Mouse (Mus musculus) embryonic facial prominence, embryonic 15.5 days (tissue): ENCODE data around the gene Kcnip1. TPM values are rescaled to one million over a fixed set of nuclear protein-coding genes. Genes with fewer than 3 reads are reported as not detected.

Experiments used
- ATAC-seq: fragments of 200-750 bp; cut with Nextera tagmentation; 2 replicates; pipeline ENCODE4 v1.8.0; 2017; ENCODE audit warnings: low read depth, moderate TSS enrichment; ENCODE audit not compliant: insufficient number of reproducible peaks, low FRiP score, low TSS enrichment
- H3K27ac ChIP-seq: fragments of 300-500 bp; sonication (generic); replicated peaks from 2 replicates; pipeline ENCODE4 v1.5.1; 2015; ENCODE audit warnings: mild to moderate bottlenecking, inconsistent platforms
- H3K27me3 ChIP-seq: fragments of 300-500 bp; sonication (generic); 2 replicates; pipeline ENCODE4 v1.6.1; 2015; ENCODE audit warnings: inconsistent platforms
- H3K36me3 ChIP-seq: fragments of 300-500 bp; sonication (generic); 2 replicates; pipeline ENCODE4 v1.6.1; 2015; ENCODE audit warnings: mild to moderate bottlenecking, inconsistent platforms
- H3K4me1 ChIP-seq: fragments of 300-500 bp; sonication (generic); 2 replicates; pipeline ENCODE4 v1.6.1; 2015; ENCODE audit warnings: inconsistent platforms
- H3K4me2 ChIP-seq: fragments of 300-500 bp; sonication (generic); replicated peaks from 2 replicates; pipeline ENCODE4 v1.6.1; 2015; ENCODE audit warnings: mild to moderate bottlenecking, inconsistent platforms
- H3K4me3 ChIP-seq: fragments of 300-500 bp; sonication (generic); replicated peaks from 2 replicates; pipeline ENCODE4 v1.5.1; 2015; ENCODE audit warnings: mild to moderate bottlenecking, inconsistent platforms
- H3K9ac ChIP-seq: fragments of 300-500 bp; sonication (generic); 2 replicates; pipeline ENCODE4 v1.6.1; 2015; ENCODE audit warnings: inconsistent platforms
- H3K9me3 ChIP-seq: fragments of 300-500 bp; sonication (generic); replicated peaks from 2 replicates; pipeline ENCODE4 v1.6.1; 2016; ENCODE audit warnings: inconsistent platforms
- WGBS: fragments of 180-500 bp; shearing (Covaris S2); methylation state at CpG from one replicate; pipeline ENCODE4 v1.1.7; 2015; 5-methylcytosine and 5-hydroxymethylcytosine counted together
- polyA plus RNA-seq: library from polyadenylated mRNA; unstranded; fragments of >200 nt; fragmentation: Nextera tagmentation; extraction: Ambion mirVana; gene quantifications from 2 replicates; pipeline ENCODE4 v1.2.1, GENCODE M21; 2015

Kcnip1 gene
- polyA plus RNA-seq, 1 experiment from 2014 or later: 6.6 TPM

DNA sequence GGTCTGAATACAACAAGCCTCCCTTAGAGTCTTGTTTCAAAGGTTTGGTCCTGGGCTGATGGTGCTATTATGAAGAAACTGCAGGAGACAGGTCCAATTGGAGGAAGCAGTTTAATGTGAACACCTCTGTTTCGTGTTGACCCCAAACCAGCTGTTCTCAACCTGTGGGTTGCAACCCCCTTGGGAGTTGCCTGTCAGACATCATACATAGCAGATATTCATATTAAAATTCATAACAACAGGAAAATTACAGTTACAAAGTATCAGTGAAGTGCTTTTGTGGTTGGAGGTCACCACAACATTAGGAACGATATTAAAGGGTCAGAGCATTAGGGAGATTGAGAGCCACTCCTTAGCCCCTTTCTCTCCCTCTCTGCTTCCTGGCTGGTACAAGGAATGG lies 91.2 kb downstream of the Kcnip1 start:
- 74% methylated on average over 2 of the region's 2 CpGs for WGBS
- Histone ChIP-seq H3K9ac (no peak overlapping the region), H3K36me3 (no peaks in the 10 kb centered on the region), H3K4me1 (no peaks in the 10 kb centered on the region), H3K4me2 (no peak overlapping the region), H3K9me3 (no peaks in the 10 kb centered on the region), H3K4me3 (no peak overlapping the region), H3K27ac (no peak overlapping the region), H3K27me3 (no peaks in the 10 kb centered on the region)
- ATAC-seq: no peak

DNA sequence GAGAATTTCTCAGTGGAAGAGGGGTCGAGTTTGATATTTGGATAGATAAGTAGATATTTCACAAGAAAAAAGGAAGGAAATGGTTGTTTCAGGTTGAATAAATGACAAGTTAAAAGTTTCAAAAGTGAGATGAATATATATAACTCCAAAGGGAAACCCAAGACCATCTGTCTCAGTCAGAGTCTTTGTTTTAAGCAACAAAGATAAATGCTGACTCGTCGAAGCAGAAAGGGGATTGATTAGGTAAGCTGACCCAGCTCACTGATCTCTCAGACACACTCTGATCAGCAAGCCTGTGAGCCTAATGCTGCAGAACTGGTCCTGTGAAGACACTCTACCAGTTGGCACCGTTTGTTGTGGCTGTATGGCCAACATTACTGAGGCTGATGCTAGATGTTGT lies 101.9 kb downstream of the Kcnip1 start:
- Histone ChIP-seq H3K27me3 (no peaks in the 10 kb centered on the region), H3K9me3 (no peaks in the 10 kb centered on the region), H3K4me3 (no peak overlapping the region), H3K36me3 (no peaks in the 10 kb centered on the region), H3K9ac (no peak overlapping the region), H3K4me2 (no peak overlapping the region), H3K4me1 (no peaks in the 10 kb centered on the region), H3K27ac (no peak overlapping the region)
- WGBS: 74% methylated on average over 4 of the region's 4 CpGs
- ATAC-seq: no peak

DNA sequence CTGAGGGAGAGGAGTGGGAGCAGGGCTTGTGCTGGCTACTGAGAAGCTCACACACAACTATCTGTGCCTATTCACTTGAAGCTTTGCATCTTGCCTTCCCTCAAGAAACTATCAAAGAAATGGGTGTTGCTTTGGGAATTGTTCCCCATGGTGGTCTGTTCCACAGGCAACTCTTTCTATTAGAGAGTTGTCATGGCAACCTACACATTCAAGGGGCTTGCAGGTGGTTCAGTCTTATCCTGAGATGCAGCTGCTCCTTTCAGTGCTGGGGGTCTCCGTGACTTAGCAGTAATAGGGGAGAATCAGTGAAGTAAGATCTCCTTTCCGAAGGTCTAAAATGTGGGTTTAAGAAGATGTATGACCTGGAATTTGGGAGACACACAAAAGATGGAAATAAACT lies 102.6 kb downstream of the Kcnip1 start:
- no peak overlapping the region for H3K27ac ChIP-seq
- no peak overlapping the region for H3K9ac ChIP-seq
- WGBS: 77% methylated on average over 2 of the region's 2 CpGs
- no peaks in the 10 kb centered on the region for H3K27me3 ChIP-seq
- H3K4me1 ChIP-seq: no peaks in the 10 kb centered on the region
- H3K4me2 ChIP-seq: no peak overlapping the region
- H3K9me3 ChIP-seq: no peaks in the 10 kb centered on the region
- no peak for ATAC-seq
- no peaks in the 10 kb centered on the region for H3K36me3 ChIP-seq
- H3K4me3 ChIP-seq: no peak overlapping the region

DNA sequence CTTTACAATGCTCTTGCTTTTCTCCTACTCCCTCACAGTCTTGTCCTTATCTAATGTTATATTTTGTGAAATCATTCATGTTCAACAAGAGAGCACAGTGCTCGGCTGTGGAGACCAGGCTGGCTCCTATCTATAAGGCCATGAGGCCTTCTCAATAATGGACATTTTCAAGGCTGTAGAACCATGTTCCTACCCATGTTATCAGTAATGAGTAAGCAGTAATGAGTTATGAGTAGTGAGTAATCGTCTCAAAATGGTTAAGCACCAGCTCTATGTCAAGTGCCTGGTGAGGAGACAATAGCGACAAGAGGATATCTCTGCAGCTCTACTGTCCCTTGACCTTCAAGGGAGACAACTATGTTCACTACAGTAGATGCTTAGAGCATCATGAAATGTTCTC lies 105.3 kb downstream of the Kcnip1 start:
- Histone ChIP-seq H3K36me3 (no peaks in the 10 kb centered on the region), H3K27ac (no peak overlapping the region), H3K27me3 (no peaks in the 10 kb centered on the region), H3K9me3 (no peaks in the 10 kb centered on the region), H3K4me2 (no peak overlapping the region), H3K4me3 (no peak overlapping the region), H3K4me1 (no peaks in the 10 kb centered on the region), H3K9ac (no peak overlapping the region)
- WGBS: 86% methylated on average over 3 of the region's 3 CpGs
- no peak for ATAC-seq

DNA sequence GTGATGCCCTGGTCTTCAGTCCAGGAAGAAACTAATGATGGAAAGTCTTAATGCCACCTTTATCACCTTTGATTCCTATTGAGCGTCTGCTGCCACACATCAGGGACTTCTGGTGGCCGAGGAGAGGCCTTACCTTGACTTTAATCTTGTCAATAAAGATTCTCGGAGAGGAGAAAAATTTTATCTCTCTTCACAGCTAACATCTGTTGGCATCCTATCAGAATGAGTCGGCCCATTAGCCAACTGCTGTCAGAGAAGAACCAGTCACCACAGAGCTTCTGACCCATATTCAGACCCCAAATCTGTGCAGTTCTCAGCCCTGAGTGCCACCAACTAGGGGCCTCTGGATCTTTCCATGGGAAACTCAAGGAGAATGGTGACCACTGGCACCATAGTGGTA lies 107.0 kb downstream of the Kcnip1 start:
- WGBS: 93% methylated on average over 4 of the region's 4 CpGs
- Histone ChIP-seq H3K36me3 (no peaks in the 10 kb centered on the region), H3K4me1 (no peaks in the 10 kb centered on the region), H3K9me3 (no peaks in the 10 kb centered on the region), H3K4me3 (no peak overlapping the region), H3K27ac (no peak overlapping the region), H3K4me2 (no peak overlapping the region), H3K27me3 (no peaks in the 10 kb centered on the region), H3K9ac (no peak overlapping the region)
- ATAC-seq: no peak

DNA sequence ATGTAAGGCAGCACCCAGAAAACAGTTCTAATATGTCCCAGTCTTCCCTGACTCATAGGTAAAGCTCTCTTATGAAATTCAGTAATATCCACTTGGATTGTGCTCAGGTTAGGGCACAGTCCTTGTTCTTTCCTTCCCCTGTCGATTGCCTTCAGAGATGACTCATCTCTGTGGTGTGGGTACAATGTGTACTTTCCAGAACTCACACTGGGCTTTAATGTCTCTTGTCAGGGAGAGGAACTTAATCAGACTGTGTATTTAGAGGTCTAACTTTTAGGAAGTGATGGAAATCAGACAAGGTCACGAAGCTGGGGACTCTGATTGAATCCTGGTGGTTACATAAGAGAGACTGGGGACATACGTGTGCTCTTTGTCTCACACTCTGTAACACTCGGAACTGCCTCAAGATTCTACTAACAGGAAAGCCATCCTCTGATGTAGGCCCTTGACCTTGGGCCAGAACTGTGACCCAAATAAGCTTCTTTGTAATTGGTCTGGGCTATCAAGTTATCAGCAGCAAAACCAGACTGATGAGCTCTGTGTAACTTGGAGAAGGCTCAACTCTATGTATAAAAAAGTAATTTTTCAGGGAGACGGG lies 110.1 kb downstream of the Kcnip1 start:
- no peak overlapping the region for H3K4me2 ChIP-seq
- no peak for ATAC-seq
- no peaks in the 10 kb centered on the region for H3K27me3 ChIP-seq

DNA sequence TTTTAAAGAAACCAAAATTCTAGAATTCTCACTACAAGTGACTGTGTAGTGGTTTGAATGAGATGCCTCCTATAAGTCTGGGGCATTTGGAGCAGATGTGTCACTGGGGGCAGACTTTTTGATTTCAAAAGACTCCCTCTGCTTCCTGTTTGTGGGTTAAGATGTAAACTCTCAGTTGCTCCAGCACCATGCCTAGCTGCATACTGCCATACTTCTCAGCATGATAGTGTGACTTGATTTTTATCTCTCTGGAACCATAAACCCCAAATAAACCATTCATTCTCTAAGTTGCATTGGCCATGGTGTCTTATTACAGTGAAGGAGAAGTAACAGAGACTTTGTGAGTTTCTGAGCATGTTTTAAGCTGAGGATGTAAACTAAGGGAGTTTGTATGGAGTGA lies 118.0 kb downstream of the Kcnip1 start:
- Histone ChIP-seq H3K4me3 (no peak overlapping the region), H3K4me2 (no peak overlapping the region), H3K27ac (no peak overlapping the region), H3K4me1 (peaks cover 18% of the 10 kb centered on the region; the same call in 1 of the 2 replicates), H3K36me3 (no peaks in the 10 kb centered on the region), H3K9me3 (0 out of 2 replicates have a peak, but pooled peaks cover 8% of the 10 kb centered on the region), H3K9ac (no peak overlapping the region), H3K27me3 (no peaks in the 10 kb centered on the region)
- ATAC-seq: no peak

More for the DNA sequence above, 110.1 kb downstream of the Kcnip1 start:
- H3K9me3 ChIP-seq: no peaks in the 10 kb centered on the region
- no peak overlapping the region for H3K4me3 ChIP-seq
- H3K36me3 ChIP-seq: no peaks in the 10 kb centered on the region
- no peaks in the 10 kb centered on the region for H3K4me1 ChIP-seq
- WGBS: 62% methylated on average over 5 of the region's 5 CpGs
- H3K27ac ChIP-seq: no peak overlapping the region
- no peak overlapping the region for H3K9ac ChIP-seq

DNA sequence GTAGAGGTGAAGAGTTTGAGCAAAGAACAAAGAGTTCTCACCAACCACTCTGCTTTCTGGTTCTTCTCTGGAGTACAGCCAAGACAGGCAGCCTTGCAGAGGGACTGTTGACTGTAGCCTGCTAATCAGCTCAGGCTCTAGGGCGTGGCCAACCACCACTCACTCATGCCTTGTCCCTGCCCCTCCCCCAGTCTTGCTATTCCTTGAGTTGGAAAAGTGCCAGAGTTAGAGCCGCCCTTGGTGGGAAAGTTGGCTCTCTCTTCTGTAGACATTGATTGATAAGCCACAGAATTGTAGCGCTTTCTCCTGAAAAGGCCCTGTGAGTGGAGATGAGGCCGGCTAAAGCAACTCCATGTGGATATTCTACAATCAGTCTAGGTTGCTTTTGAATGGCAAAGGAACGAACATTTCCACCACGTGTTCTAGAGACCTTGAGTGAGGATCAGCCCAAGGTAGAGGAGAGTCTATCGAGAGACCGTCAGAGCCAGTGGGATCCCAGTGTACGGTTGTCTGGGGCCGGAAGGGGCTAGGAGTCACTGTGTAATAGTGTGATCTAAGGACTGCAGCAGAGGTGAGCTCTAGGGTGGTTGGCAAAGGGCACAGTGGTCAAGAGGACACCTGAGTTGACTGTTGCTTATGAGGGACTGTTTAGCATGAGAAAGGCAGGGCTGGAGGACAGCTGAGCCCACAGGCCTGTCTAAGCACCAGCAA lies 119.7 kb downstream of the Kcnip1 start:
- peak overlapping the region; percentile 73; the same call in 1 of the 2 replicates for H3K27ac ChIP-seq

DNA sequence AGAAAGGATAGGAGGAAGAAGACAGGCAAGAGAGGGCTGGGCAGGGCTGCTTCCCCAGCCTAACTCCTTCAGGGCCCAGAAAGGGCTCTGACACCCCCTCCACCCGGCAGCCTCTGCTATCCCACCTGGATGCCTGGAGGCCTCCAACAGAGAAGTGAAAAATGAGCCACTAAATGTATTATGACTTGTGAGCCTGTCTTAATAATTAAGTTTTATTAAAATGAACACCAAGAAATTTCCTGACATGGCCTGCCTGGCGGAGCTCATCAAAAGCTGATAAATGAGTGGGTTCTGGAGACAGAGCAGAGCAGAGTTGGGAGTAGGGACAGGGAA lies 120.3 kb downstream of the Kcnip1 start:
- ATAC-seq: no peak; the same call in 1 of the 2 replicates
- H3K27me3 ChIP-seq: no peaks in the 10 kb centered on the region; the same call in 1 of the 2 replicates
- H3K27ac ChIP-seq: peak overlapping the region; percentile 73
- H3K4me1 ChIP-seq: peaks cover 18% of the 10 kb centered on the region; the same call in 1 of the 2 replicates
- H3K36me3 ChIP-seq: no peaks in the 10 kb centered on the region
- no peak overlapping the region for H3K4me3 ChIP-seq
- no peak overlapping the region for H3K9ac ChIP-seq
- 0 out of 2 replicates have a peak, but pooled peaks cover 8% of the 10 kb centered on the region for H3K9me3 ChIP-seq
- no peak overlapping the region for H3K4me2 ChIP-seq
- WGBS: 46% methylated on average over 2 of the region's 2 CpGs

More for the DNA sequence above, 119.7 kb downstream of the Kcnip1 start:
- peaks cover 18% of the 10 kb centered on the region; the same call in 1 of the 2 replicates for H3K4me1 ChIP-seq
- no peak overlapping the region for H3K9ac ChIP-seq
- H3K9me3 ChIP-seq: 0 out of 2 replicates have a peak, but pooled peaks cover 8% of the 10 kb centered on the region
- H3K36me3 ChIP-seq: no peaks in the 10 kb centered on the region
- 64% methylated on average over 10 of the region's 10 CpGs for WGBS
- no peak overlapping the region for H3K4me2 ChIP-seq
- ATAC-seq: peak; percentile 69
- H3K4me3 ChIP-seq: no peak overlapping the region
- no peaks in the 10 kb centered on the region; the same call in 1 of the 2 replicates for H3K27me3 ChIP-seq

DNA sequence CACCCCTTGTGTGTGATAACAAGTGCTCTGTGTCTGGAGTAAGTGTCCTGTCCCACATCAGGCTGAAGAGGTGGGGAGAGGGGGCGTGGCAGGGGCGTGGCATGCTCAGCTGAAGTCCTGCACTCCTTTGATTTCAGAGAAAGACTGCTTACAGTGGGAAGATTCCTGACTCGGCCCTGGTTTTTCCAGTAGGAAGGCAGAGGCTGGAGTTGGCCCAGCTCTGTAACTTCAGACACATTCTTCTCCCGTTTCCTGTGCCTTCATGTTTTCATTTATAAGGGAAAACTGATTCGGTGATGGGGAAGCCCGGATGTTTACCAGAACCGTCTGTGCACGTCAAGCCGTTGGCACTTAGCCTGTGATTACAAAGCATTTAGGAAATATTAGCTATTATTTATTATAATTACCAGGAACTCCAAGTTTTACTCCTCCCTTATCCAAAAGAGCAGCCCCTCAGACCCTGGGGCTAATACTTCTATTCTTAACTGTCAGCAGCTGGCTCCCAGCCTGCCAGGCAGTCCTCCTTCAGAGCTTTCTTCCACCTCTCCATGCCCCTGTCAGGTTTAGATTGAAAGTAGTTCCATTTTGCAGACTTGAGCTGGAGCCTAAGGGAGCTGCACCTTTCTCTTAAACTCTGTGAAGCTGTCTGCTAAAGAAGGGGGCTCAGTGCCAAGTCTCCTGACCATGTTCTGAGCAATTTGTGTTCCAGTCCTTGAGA lies 120.8 kb downstream of the Kcnip1 start:
- WGBS: 14% methylated on average over 9 of the region's 9 CpGs
- H3K27me3 ChIP-seq: no peaks in the 10 kb centered on the region; the same call in 1 of the 2 replicates
- H3K4me2 ChIP-seq: no peak overlapping the region
- H3K9ac ChIP-seq: no peak overlapping the region
- ATAC-seq: no peak; the same call in 1 of the 2 replicates
- 0 out of 2 replicates have a peak, but pooled peaks cover 8% of the 10 kb centered on the region for H3K9me3 ChIP-seq
- peak overlapping the region; percentile 73 for H3K27ac ChIP-seq
- H3K4me1 ChIP-seq: peaks cover 18% of the 10 kb centered on the region; the same call in 1 of the 2 replicates
- no peak overlapping the region for H3K4me3 ChIP-seq
- H3K36me3 ChIP-seq: no peaks in the 10 kb centered on the region

DNA sequence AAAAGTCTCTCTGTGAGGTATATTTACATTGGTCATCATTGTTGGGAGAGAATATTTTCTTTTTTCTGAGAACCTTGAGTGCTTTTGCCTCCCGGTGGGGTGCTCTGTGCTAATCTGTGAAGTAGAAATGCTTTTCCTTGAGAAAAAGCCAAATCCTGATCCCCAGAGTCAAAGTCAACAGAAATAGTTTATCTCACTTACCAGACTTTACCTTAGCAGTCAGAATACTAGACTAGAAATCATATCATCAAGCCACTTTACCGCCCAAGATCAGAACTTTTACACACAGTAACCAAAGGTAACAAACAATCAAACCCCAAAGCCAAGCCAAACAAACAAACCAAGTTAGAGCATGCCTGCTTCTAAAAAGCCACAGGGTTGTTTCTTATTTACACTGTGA lies 122.7 kb downstream of the Kcnip1 start:
- no peak overlapping the region for H3K4me2 ChIP-seq
- peaks cover 18% of the 10 kb centered on the region; the same call in 1 of the 2 replicates for H3K4me1 ChIP-seq
- ATAC-seq: no peak
- H3K27me3 ChIP-seq: no peaks in the 10 kb centered on the region; the same call in 1 of the 2 replicates
- H3K4me3 ChIP-seq: no peak overlapping the region
- no peaks in the 10 kb centered on the region for H3K9me3 ChIP-seq
- 92% methylated on average over 2 of the region's 2 CpGs for WGBS
- H3K9ac ChIP-seq: no peak overlapping the region
- no peak overlapping the region for H3K27ac ChIP-seq
- H3K36me3 ChIP-seq: no peaks in the 10 kb centered on the region
